Mouse (Mus musculus): ENCODE data around the gene Ube2t.

- no peak for TF ChIP-seq CTCF (IDR thresholded peaks at IDR 0.05; ENCODE audit: low read depth, low read length)
- no peak for TF ChIP-seq EP300 (IDR thresholded peaks at IDR 0.05; ENCODE audit: insufficient read depth, low read depth, low read length)
Measured at GRCm38 (mm10) chr1:134995437-134995836, 33.1 kb downstream of the Ube2t start.
